Mouse (Mus musculus): Measurements from ENCODE around the gene Apex2. TPM values are rescaled to one million over a fixed set of nuclear protein-coding genes. Genes with fewer than 3 reads are reported as not detected.
A peak's percentile ranks its signal among the peaks of the same experiment; 100 is the strongest.
"Not testable (repeated sequence)": the region's sequence is repeated elsewhere in the genome, so short reads cannot be mapped to it uniquely, and the experiment has no call there.

Gene Apex2
- total RNA-seq, 2 experiments from 2014 or later = 10.8 to 19.8 TPM

DNA sequence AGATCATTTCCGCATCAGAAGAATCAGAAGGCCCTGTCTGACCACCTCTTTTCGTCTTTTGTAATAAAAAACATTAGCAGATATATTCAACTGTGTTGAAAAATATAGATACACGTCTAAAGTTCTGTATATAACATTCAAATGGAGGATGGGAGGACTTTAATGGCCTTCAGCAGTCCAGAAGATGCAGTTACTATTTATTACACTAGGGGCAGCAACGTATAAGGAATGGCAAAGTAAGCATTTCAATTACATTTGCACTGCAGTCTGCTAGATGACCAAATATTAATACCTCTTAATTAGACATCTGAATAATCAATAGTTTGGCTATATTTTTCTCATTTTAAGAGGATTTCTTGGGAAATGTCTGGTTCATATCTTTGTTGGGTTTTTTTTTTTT, 79.0 kb downstream of the Apex2 start:
- no peak for DNase-seq (ENCODE audit: extremely low spot score in 1 of 2, low spot score in 1 of 2)

DNA sequence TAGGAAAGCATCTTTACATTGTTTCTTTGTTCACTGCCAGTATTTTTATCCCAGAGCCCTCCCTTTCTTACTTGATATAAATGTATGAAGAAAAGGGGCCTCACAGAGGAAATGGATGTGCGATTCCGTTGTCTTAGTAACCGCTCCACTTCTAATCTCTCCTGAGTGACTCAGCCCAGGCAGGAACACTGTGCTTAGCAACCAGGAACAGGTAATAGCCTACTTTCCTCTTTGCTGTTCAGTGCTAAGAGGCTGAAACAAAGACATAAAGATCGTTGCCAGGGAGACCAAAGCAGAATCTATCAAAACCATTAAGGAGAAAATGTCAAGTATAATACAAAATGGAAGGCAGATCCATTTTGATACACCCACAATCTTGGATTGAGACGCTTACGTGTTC, 81.0 kb downstream of the Apex2 start:
- no peak for DNase-seq (ENCODE audit: extremely low spot score in 1 of 2, low spot score in 1 of 2)

DNA sequence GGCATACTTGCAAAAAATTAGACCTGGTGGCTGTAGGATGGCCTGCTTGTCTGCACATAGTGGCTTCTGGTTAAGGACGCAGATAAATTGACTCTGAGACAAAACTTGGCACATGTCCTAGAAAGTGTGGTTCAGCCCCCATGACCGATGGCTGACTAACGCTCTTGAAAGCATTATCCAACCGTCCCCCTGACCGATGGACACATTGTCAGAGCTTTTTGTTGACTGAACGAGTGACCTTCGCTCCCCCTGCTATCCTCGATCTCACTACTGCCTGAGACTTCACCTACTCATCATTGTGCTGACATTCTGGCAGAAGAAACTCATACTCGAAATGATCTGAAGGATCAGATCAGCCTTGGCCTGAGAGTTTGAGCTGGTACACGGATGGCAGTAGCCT, 101.9 kb downstream of the Apex2 start:
- not testable (repeated sequence) for DNase-seq (ENCODE audit: extremely low spot score in 1 of 2, low spot score in 1 of 2)

DNA sequence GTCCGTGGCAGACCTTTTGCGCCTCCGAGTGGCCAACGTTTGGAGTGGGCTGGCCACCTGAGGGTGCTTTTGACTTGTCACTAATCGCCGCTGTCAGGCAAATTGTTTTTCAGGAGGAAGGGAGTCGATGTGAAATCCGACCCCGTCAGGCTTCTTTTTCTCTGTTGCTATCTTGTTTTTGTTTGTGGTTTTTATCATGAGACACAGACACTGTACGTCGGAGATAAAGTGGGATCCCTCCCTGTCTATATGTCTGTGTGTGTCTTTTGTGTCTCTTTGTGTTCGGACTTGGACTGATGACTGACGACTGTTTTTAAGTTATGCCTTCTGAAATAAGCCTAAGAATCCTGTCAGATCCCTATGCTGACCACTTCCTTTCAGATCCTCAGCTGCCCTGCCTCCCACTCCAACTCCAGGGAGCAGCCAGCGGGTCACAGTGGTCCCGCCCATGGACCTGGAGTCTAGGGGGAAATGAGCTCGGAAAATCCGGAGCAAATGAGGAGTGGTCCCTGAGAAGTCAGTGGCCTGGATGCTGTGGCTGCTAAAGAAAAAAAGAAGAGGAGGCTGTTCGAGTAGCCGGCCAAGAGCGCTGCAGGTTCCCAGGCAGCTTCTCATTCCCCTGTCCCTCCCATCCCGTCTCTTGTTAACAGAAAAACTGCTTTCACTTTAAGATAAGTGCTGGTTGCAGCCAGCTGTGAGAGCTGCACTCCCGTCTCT, 103.2 kb downstream of the Apex2 start:
- DNase-seq (ENCODE audit: extremely low spot score in 1 of 2, low spot score in 1 of 2) = not testable (repeated sequence)

DNA sequence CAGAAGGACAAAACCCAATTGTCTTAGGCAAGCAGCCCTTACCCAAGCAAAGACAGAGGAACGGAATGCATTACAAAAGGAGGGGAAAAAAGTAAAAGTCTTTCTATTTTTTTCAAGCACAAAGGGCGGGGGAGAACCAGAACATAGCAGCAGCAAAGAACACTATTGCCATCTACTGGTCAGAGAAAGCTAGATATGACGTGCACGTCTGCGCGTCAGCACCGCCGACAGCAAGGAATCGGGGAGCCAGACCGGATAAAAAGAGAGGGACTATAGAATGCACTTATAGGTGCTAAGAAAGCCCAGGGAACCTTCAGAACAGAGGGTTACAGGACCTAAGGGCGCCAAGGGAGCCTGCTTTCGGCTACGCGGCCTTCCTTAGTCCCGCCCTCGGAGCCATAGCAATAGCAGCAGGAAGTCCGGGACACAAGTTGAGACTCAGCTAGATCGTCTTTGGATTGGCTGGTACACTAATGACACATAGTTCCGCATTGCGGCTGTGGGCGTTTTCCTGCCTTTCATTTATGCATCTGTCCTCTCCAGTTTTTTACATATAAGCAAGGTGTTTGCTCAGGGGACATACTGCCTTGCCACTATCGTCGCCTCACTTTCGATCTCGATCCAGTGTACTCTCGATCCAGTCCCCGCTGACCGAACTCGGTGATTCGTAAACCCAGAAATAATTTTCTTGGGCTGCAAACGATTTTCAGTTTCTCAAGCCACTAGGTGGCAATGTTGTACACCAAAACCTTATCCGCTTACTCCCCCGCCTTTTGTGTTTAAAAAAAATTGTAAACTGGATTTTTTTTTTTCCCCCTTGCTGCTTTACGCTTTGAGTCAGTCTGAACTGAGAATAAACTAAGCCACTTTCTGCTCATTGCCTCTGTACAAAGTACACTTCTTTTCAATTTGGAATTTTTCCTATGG, 111.6 kb downstream of the Apex2 start:
- peak; percentile 73 to 91 for DNase-seq (ENCODE audit: extremely low spot score in 1 of 2, low spot score in 1 of 2)

DNA sequence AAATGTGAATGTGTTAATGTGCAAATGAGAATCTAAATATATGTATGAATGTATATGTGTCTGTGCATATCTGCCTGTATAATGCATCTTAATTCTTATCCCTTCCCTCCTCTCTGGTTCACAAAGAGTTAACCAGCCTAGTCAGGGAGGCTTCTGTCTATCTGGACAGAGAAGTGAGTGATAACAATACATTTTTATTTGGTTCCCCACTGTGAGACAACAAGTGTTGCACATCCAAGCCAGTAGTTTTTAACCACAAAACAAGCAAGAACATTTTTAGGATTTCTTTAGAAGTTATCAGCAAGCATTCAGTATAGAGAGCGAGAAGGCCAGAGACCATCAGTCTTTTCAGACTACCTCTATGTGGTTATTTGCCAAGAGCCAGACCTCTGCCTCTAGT, 118.3 kb downstream of the Apex2 start:
- DNase-seq (ENCODE audit: extremely low spot score in 1 of 2, low spot score in 1 of 2) = no peak

Small RNA genes within 50 kb of the gene (microRNA-seq; reads per million reads assigned to microRNA genes)
- 0 to 0.20 reads per million in 2 experiments for gene Mir3620

Other genes starting within 250 kb of the Apex2 start
- gene Tmem29, start 130.7 kb downstream of the Apex2 start, total RNA-seq (2021) = 10 to 100 TPM; 41.1 to 42.4 TPM
- 1 to 10 TPM; 9.2 to 9.4 TPM for gene Alas2, start 42.5 kb downstream of the Apex2 start, total RNA-seq (2021)
- 1 to 10 TPM in 1 of 2 experiments, under 1 TPM in 1; 0.52 to 1.2 TPM for gene Pfkfb1, start 1.6 kb downstream of the Apex2 start, total RNA-seq (2021)
- 100 to 1,000 TPM; 139 to 156 TPM for gene Tro, start 67.7 kb upstream of the Apex2 start, total RNA-seq (2021)
- gene Maged2, start 224.5 kb upstream of the Apex2 start, total RNA-seq (2021) = 10 to 100 TPM; 44.9 to 50.6 TPM